Mouse (Mus musculus) spleen, postnatal 14 days (tissue): ENCODE measurements around the gene Rapgef5.

Source experiments
- DNase-seq, 2 experiments: peaks; one replicate each; pipeline ENCODE4 v3.0.0; 2021 to 2022; ENCODE audit warnings: low spot score in 2 of 2

Rapgef5 gene

GRCm38 (mm10) chr12:117669610-117670400 lies 153.5 kb downstream of the Rapgef5 start:
- no peak for DNase-seq

- no peak for DNase-seq
These were observed 156.9 kb downstream of the Rapgef5 start for GRCm38 (mm10) chr12:117673188-117673587.

GRCm38 (mm10) chr12:117674511-117674910 lies 158.2 kb downstream of the Rapgef5 start:
- DNase-seq: no peak

DNA sequence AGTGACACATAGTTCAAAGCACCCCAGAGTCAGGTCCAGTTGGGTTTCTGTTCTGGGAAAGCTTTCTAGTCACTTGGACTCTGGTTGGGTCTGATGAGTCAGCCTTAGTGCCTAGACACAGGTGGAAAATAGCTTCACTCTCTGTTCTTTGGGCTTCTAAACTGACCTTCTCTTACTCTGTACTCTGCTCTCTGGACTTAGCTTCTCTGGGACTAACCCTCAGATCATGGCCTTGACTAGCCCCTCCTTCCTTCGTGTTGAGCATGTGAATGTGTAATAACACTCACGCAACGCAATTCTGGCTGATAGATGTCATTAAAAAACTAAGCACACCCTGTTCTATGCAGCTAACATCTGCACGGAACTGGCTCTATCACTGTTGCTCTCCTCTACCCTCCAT lies 160.0 kb downstream of the Rapgef5 start:
- no peak for DNase-seq

- DNase-seq: no peak
These were observed 162.6 kb downstream of the Rapgef5 start for GRCm38 (mm10) chr12:117678916-117679315.

- DNase-seq: no peak
These were observed 163.5 kb downstream of the Rapgef5 start for GRCm38 (mm10) chr12:117679795-117680194.

DNA sequence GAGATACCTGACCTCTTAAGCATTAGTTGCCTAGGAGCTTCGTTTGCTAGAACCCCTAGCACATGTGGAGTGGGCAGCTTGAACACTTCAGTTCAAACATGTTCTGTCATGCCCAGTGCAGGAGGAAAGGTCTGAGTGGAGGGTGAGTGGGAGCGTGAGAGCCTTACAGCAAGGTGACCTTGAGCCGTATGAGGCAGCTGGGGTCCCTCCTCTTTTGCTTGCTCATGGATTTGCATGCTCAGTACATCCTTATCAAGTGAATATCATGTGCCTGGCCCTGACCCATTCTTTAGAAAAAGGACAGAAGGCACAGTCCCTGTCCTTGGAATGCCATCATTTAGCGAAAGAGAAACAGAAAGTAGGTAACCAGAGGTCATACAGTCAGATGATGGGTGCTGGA lies 165.0 kb downstream of the Rapgef5 start:
- DNase-seq: no peak

- no peak for DNase-seq
These were observed 167.1 kb downstream of the Rapgef5 start for GRCm38 (mm10) chr12:117683377-117683776.

GRCm38 (mm10) chr12:117683984-117684383 lies 167.7 kb downstream of the Rapgef5 start:
- DNase-seq: no peak

GRCm38 (mm10) chr12:117684788-117685187 lies 168.5 kb downstream of the Rapgef5 start:
- no peak for DNase-seq

DNA sequence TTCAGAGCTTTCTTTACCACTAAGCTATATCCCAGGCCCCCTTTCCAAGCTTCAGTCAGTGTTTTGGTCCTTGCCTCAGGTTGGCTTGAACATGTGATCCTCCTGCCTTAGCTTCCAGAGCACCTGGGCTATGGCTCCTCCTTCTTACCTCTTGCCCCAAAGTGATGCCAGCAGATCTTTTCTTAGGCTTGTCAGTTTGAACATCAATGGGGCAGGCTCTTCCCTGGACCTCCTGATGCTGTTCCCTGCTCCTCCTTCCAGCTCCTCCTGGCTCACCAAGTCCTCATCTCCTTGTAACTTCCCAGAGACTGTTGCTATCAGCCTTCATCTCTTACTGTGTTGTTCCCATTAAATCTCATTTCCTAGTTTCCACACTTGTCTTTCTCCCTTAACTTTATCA lies 169.1 kb downstream of the Rapgef5 start:
- no peak for DNase-seq

DNA sequence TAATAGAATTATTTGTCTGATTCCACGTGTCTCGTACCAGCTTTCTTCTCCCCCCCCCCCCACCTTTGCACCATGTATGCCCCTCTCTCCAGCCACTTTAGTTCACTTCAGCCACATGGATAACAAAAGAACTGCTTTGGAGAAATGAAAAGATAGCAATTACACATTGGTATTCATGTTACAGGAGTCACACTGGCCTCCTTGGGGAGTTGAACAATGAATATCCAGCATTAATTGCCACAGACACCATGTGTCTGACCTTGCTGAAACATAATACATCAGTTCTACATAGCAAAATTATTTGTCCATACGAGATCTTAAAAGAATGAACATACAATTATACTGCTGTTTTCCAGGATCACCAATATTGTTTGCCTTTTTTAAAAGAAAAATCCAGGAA lies 170.5 kb downstream of the Rapgef5 start:
- no peak for DNase-seq

- DNase-seq: no peak
These were observed 172.6 kb downstream of the Rapgef5 start for GRCm38 (mm10) chr12:117688655-117689548.

DNA sequence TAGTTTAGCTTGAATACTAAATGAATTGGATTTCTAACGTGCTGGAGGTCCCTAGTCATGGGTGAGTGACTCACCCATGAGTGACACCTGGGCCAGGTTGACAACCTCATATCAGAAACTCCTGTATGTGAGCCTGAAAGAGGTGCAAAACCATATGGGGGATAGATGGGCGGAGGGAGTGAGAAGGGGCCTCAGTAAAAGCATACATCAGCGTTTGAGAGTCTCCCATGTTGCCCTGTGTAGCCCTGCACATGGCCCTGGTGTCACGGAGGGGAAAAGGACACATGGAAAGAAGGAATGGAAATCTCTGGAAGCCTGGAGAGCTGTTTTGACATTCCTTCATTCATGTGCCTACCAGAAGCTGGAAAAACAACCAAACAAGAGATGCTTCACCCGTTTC lies 175.1 kb downstream of the Rapgef5 start:
- no peak for DNase-seq

GRCm38 (mm10) chr12:117692775-117693174 lies 176.5 kb downstream of the Rapgef5 start:
- no peak for DNase-seq

DNA sequence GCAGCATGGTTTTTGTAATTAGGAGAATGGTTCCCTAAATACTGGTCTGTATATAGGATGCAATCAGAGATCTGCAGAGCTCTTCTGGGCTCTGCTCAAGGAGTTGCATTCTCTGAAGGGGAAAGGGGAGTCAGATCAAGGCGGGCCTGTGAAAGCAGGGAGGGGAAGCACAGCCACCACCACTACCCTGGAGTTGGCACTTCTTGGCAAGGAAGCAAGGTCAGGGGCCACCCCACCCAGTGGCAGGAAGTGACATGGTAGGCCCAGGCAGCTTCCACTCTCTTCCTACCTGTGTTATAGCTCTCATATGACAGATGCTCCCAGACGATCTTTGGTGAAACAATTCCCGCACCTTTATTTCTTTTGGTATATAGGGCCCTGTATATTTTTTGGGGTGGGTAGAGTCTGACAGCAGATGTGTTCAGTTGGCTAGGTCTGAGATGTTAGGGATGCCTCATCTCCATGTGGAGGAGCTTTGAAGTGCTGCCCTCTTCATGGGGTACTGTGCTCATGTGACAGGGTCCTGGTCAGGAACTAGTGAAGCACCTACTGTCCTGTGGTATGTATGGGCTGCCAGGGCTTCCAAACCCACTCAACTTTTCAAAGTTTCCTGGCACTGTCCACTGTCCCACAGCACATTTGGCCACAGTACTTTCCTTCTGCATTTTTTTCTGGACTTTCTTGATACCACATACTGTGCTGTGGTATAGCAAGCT lies 183.8 kb downstream of the Rapgef5 start:
- DNase-seq: no peak

DNA sequence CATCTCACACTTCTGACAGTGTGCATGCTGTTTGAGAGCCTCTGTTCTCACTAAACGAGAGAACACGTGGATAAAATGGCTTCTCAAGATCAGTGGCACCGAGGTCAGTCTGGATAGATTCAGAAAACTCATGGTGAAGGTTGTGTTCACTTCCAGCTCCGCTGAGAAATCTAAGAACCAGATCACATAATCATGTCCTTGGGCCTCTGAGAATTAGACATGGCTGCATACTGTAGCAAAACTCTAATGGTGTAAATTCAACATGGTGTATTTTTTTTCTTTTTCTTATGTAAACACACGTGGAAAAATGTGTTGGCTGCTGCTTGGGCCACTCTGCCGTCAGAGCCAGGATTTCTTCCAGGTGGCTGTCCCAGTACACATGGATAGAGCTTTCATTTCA lies 184.6 kb downstream of the Rapgef5 start:
- DNase-seq: no peak

DNA sequence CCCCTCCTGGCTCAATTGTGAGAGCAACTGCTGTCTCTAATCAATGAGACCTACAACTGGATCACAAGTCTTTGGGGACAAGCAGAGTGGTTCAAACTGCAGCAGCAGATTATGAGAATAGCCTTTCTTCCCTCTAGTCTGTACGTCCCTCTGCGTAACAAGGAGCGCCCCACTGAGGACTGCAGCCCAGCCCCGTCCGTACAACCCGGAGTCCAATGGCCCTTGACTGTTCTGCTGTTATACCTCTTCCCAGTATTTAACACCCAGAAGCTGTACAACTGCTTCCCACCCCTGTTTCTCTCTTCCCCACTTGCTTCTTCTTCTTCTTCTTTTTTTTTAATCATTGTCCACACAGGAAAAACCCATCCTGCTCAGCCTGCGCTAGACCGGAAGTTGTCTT lies 186.0 kb downstream of the Rapgef5 start:
- no peak for DNase-seq

DNA sequence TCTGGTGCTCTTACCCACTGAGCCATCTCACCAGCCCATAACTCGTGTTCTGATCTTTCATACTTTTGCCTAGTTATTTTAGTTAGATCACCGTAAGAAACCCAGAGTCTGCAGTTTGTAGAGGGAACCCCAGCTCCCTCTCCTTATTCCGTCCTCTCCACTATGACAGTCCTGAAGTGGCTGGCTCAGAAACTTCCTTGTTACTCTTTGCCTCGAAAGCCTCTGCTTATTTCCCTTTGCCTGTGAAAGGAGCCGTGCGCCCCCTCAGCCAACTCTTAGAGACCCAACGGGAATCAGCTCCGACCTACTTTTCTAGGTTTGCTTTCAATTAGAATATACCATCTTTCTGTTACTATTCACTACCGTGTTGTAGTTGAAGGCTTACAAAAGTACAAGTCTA lies 186.6 kb downstream of the Rapgef5 start:
- DNase-seq: no peak

- DNase-seq: no peak
These were observed 187.1 kb downstream of the Rapgef5 start for GRCm38 (mm10) chr12:117703413-117703812.

GRCm38 (mm10) chr12:117705308-117705707 lies 189.0 kb downstream of the Rapgef5 start:
- no peak for DNase-seq

DNA sequence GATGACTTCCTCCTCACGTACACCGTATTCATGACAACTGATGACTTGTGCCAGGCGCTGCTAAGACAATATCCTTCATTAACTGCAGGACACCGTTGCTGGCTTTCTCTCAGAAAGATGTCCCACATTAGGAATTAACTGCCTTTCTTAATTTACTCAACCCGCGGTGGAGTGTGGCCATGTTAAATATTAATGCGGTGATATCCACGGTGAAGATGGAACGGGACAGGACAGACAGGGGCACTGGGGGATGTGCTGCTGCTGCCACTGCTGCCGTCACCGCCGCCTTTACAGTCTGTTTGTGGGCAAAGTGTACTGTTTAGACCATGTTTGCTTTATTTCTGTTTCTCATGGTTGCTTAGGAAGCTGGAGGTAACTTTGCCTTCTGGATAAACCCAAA lies 193.0 kb downstream of the Rapgef5 start:
- DNase-seq: no peak
